Mouse (Mus musculus) limb, embryonic 12.5 days (tissue): Measurements from ENCODE around the gene Fbxl5. TPM values are rescaled to one million over a fixed set of nuclear protein-coding genes. Genes with fewer than 3 reads are reported as not detected.

Source experiments
- ATAC-seq: fragments of 200-750 bp; cut with Nextera tagmentation; 2 replicates; pipeline ENCODE4 v1.8.0; 2017; ENCODE audit warnings: low read depth, moderate TSS enrichment; ENCODE audit not compliant: insufficient number of reproducible peaks, insufficient read depth, low FRiP score, low TSS enrichment
- H3K27ac ChIP-seq: fragments of 300-500 bp; sonication (generic); 2 replicates; pipeline ENCODE4 v1.5.1; 2016; ENCODE audit warnings: mild to moderate bottlenecking, moderate library complexity
- H3K27me3 ChIP-seq: fragments of 300-500 bp; sonication (generic); 2 replicates; pipeline ENCODE4 v1.6.1; 2016; ENCODE audit warnings: mild to moderate bottlenecking, moderate library complexity
- H3K36me3 ChIP-seq: fragments of 300-500 bp; sonication (generic); 2 replicates; pipeline ENCODE4 v1.6.1; 2016; ENCODE audit warnings: mild to moderate bottlenecking, moderate library complexity
- H3K4me1 ChIP-seq: fragments of 300-500 bp; sonication (generic); replicated peaks from 2 replicates; pipeline ENCODE4 v1.6.1; 2016
- H3K4me2 ChIP-seq: fragments of 300-500 bp; sonication (generic); 2 replicates; pipeline ENCODE4 v1.6.1; 2016; ENCODE audit warnings: mild to moderate bottlenecking, moderate library complexity
- H3K4me3 ChIP-seq: fragments of 300-500 bp; sonication (generic); replicated peaks from 2 replicates; pipeline ENCODE4 v1.5.1; 2016; ENCODE audit warnings: mild to moderate bottlenecking
- H3K9ac ChIP-seq: fragments of 300-500 bp; sonication (generic); replicated peaks from 2 replicates; pipeline ENCODE4 v1.6.1; 2016; ENCODE audit warnings: mild to moderate bottlenecking, moderate library complexity
- H3K9me3 ChIP-seq: fragments of 300-500 bp; sonication (generic); 2 replicates; pipeline ENCODE4 v1.6.1; 2016; ENCODE audit warnings: mild to moderate bottlenecking, moderate library complexity
- WGBS: fragments of 180-500 bp; shearing (Covaris S2); methylation state at CpG from one replicate; pipeline ENCODE4 v1.1.7; 2016; 5-methylcytosine and 5-hydroxymethylcytosine counted together
- polyA plus RNA-seq: library from polyadenylated mRNA; unstranded; fragments of >200 nt; fragmentation: Nextera tagmentation; extraction: Ambion mirVana; gene quantifications from 2 replicates; pipeline ENCODE4 v1.2.1, GENCODE M21; 2016

The Fbxl5 gene
- polyA plus RNA-seq, 1 experiment from 2014 or later: 58.4 TPM

DNA sequence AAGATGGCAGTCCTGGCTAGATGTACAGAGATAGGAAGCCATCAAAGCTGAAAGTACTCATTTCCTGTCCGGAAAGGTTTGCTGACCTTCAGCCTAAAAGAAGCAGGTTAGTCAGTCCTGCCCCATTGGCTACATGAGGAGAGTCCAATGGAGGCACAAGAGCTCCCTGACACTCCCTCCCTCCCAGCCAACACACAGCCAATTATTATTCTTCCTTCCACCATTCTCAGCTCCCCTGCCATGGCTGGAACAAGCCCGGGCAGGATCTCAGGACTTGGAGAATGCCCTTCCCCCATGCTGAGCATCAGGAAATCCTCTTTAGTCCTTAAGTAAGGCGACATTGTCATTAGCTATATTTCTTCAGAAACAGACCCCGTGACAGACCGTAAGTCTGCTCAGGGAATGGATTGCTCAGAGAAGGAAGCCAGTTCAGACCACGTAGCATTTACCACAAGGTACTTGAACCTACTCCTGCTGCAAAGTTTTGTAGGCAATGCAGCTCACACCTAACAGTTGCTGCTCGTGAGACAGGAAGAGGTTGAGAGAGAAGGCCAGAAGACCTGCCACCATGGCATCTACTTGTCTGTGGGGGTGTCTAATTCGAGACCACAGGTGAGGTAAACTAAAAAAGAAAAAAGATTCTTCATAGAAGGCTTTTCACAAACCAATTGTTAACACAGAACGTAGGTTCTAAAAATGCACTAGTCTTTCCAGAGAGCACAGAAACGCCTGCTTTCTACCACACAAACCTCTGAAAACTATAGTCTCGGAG, 31.8 kb upstream of the Fbxl5 start:
- no peaks in the 10 kb centered on the region for H3K27me3 ChIP-seq
- H3K4me3 ChIP-seq: no peak overlapping the region
- H3K36me3 ChIP-seq: no peaks in the 10 kb centered on the region
- H3K4me2 ChIP-seq: no peak overlapping the region
- H3K27ac ChIP-seq: no peak overlapping the region
- no peak for ATAC-seq
- H3K9ac ChIP-seq: no peak overlapping the region
- whole genome bisulfite sequencing: 75% methylated on average over 11 of the region's 11 CpGs
- H3K9me3 ChIP-seq: no peaks in the 10 kb centered on the region
- no peaks in the 10 kb centered on the region for H3K4me1 ChIP-seq

DNA sequence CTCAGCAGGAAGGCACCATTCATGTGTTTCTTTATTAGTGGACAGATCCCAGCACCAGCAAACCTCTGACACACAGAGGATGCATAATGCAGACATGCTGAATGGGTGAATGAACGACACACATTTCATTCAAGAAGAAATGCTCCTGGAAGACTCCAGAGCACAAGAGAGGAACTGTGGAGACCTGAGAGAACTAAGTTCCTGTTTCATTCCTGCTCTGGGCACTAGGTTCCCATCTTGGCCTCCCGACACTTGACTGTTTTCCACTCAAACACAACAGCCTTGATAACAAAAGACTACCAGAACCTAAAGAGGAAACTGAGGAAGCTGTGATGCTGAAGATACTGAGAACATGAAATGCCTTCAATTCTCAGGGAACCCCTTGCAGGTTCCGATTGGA, 26.8 kb upstream of the Fbxl5 start:
- no peak for ATAC-seq
- Histone ChIP-seq H3K36me3 (no peaks in the 10 kb centered on the region), H3K9ac (no peak overlapping the region), H3K4me1 (peaks cover 4% of the 10 kb centered on the region; the same call in 1 of the 2 replicates), H3K27me3 (no peaks in the 10 kb centered on the region), H3K4me3 (no peak overlapping the region), H3K9me3 (peaks cover 6% of the 10 kb centered on the region), H3K4me2 (no peak overlapping the region), H3K27ac (no peak overlapping the region)
- 81% methylated on average over 3 of the region's 3 CpGs for WGBS

DNA sequence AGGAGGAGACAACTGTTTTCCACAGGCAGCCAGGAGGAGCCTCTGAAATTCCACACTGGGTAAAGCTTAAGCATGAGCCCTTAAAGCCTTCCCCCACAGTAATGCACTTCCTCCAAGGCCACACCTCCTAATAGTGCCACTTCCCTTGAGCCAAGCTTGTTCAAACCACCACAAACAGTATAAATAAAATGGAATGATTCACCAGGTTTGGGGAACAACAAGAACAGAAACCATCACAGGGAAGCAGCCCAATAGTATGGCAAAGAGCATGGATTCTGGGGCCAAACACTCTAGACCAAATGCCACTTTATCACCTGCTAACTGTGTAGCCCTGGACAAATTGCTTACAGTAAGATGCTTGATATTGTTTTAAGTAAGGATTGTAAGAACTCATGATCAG, 26.1 kb upstream of the Fbxl5 start:
- no peak for ATAC-seq
- peaks cover 4% of the 10 kb centered on the region; the same call in 1 of the 2 replicates for H3K4me1 ChIP-seq
- H3K36me3 ChIP-seq: no peaks in the 10 kb centered on the region
- peaks cover 6% of the 10 kb centered on the region for H3K9me3 ChIP-seq
- no peak overlapping the region for H3K9ac ChIP-seq
- H3K4me2 ChIP-seq: no peak overlapping the region
- H3K27ac ChIP-seq: no peak overlapping the region
- H3K4me3 ChIP-seq: no peak overlapping the region
- H3K27me3 ChIP-seq: no peaks in the 10 kb centered on the region

DNA sequence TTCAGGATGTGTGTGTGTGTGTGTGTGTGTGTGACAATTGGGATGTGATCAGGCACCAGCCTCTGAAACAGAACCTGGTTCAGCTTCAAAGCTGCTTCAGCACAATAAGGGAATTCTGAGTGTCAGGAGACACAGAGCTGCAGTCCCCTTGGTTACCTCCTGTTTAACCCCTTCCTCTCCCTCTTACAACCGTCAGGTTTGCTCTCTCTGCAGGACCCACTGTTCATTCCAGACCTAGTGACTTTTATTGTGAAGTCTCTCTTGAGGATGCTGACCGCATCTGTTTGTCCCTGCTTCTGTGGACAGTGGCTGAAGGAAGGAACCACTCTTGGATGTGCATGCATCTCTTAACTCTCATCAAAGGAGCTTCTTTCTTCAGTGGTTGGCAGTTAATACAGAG, 24.8 kb upstream of the Fbxl5 start:
- Histone ChIP-seq H3K36me3 (no peaks in the 10 kb centered on the region), H3K27me3 (no peaks in the 10 kb centered on the region), H3K9me3 (peaks cover 6% of the 10 kb centered on the region), H3K4me1 (peaks cover 4% of the 10 kb centered on the region; the same call in 1 of the 2 replicates), H3K9ac (no peak overlapping the region), H3K4me2 (no peak overlapping the region), H3K27ac (no peak overlapping the region), H3K4me3 (no peak overlapping the region)
- no peak for ATAC-seq
- 19% methylated on average over 2 of the region's 2 CpGs for WGBS

DNA sequence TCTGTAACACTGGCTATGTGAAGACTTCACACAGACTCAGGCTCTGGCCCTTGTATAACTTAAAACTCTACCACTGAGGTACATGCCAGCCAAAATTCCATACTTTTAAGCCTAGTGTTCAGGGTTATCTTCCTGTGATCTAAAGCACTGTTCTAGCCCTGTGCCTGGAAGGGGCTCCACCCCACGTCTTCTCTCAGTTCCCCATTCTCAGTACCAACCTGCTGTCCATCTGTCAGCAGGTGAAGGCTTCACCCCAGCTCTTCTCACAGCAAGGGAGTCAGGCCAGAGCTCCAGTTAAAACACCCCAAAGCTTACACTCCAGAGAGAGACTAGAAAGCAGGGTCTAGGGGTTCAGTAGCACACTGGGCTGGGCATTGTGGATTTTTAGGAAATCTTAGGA, 24.2 kb upstream of the Fbxl5 start:
- no peak for ATAC-seq
- Histone ChIP-seq H3K9ac (no peak overlapping the region), H3K27ac (no peak overlapping the region), H3K4me2 (no peak overlapping the region), H3K9me3 (peaks cover 6% of the 10 kb centered on the region), H3K36me3 (no peaks in the 10 kb centered on the region), H3K27me3 (no peaks in the 10 kb centered on the region), H3K4me3 (no peak overlapping the region), H3K4me1 (peaks cover 4% of the 10 kb centered on the region; the same call in 1 of the 2 replicates)
- 66% methylated on average over 1 of the region's 1 CpGs for WGBS

DNA sequence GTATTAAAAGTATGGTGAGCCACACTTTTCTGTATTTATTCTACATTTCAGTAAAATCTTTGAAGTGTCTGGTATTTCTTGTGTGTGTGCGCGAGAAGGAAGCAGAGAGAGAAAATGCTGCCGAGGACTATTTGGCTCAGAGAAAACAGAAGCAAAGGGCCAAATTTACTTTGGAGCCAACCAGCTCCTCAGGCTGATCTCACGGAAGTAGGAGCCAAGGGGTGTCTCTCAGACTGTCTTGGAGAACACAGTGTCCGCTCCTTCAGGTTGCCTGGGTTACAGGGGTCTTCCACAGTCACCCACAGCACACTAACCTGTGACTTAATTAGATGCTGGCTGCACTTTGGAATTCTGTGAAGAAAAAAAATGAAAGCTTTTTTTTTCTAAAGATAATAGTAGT, 23.6 kb upstream of the Fbxl5 start:
- Histone ChIP-seq H3K9ac (no peak overlapping the region), H3K27me3 (no peaks in the 10 kb centered on the region), H3K4me2 (no peak overlapping the region), H3K4me1 (peaks cover 4% of the 10 kb centered on the region; the same call in 1 of the 2 replicates), H3K36me3 (no peaks in the 10 kb centered on the region), H3K9me3 (peaks cover 6% of the 10 kb centered on the region), H3K27ac (no peak overlapping the region), H3K4me3 (no peak overlapping the region)
- 87% methylated on average over 5 of the region's 5 CpGs for WGBS
- ATAC-seq: no peak

DNA sequence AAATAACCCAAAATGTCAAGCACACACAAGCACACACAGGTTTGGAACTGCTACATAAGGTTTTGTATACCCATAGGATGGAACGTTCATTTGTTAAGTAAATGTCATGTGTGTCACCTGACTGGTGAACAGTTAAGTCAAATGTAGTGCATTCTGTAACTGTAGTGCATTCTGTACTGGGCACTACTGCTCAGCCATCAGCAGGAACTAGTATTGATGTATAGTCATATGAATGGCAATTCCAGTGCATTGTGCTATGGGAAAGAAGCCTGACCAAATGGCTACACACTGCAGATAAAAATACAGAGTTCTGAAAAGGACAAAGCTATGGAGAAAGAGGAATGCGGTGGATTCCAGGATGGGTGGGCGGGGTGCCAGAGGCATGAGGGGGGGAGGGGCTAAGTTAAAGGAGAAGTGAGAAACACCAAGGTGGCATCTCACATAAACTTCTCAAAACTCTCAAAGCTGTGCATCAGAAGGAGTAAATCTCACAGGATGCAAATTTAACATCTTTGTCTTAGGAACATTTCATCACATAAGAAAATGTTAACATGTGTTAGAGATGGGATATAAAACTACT, 21.2 kb upstream of the Fbxl5 start:
- Histone ChIP-seq H3K27me3 (no peaks in the 10 kb centered on the region), H3K27ac (no peak overlapping the region), H3K4me3 (no peak overlapping the region), H3K4me1 (peaks cover 4% of the 10 kb centered on the region; the same call in 1 of the 2 replicates), H3K9ac (no peak overlapping the region), H3K4me2 (no peak overlapping the region), H3K36me3 (no peaks in the 10 kb centered on the region), H3K9me3 (peaks cover 6% of the 10 kb centered on the region)
- ATAC-seq: no peak
- 73% methylated on average over 3 of the region's 3 CpGs for WGBS

DNA sequence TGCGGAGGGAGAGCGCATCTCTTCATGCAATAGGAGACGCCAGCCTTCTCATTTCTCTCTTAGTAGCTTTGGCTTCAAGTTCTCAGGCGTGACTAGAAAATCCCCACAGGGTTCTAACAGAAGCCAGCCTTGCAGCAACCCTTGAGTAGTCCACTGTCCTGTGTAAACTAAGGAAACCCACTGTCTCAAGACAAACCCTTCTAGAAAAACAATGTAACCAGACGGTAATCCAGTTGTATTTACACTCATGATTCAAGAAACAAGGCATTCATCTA, 20.5 kb upstream of the Fbxl5 start:
- H3K9ac ChIP-seq: no peak overlapping the region
- H3K4me2 ChIP-seq: no peak overlapping the region
- no peak for ATAC-seq
- H3K4me1 ChIP-seq: peaks cover 4% of the 10 kb centered on the region; the same call in 1 of the 2 replicates
- H3K36me3 ChIP-seq: no peaks in the 10 kb centered on the region
- peaks cover 6% of the 10 kb centered on the region for H3K9me3 ChIP-seq
- no peak overlapping the region for H3K4me3 ChIP-seq
- WGBS: 79% methylated on average over 5 of the region's 5 CpGs
- no peak overlapping the region for H3K27ac ChIP-seq
- no peaks in the 10 kb centered on the region for H3K27me3 ChIP-seq

DNA sequence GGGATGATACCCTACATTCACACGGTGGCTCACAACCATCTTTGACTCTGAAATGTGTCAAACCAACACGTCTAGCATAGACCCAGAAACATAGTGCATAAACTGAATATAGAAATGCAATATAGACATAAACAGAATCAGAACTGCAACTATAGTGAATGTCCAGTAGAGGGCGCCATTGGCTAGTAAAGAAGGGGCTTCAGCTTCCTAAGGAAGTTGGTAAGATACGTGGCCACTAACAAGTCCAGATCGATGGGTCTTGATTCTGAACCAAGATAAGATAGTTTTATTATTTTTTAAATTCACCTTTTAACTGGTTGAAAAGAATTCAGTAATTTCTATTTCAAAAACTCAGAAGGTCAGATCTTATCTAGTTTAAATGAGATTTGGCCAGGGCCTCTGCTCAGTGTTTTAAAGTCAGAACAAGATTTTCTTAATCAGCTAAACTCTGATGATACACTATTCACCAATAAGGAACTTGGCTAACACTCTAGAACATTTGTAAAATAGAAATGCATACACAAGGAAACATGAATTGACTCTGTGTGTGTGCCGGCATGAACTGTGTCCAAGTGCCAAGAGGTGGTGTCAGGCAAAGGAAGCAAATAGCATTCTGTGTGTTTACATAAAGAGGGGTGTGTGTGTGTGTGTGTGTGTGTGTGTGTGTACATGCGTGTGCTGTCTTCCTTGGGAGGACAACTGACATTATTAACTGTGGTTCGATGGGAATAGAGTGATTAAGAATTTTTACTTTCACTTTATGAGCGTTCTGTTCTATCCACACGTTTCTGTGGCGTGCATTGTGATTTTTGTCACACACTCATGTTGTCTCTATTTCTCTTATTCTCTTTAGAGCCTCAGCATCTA, 19.9 kb upstream of the Fbxl5 start:
- Histone ChIP-seq H3K9ac (no peak overlapping the region), H3K9me3 (peaks cover 6% of the 10 kb centered on the region), H3K4me2 (no peak overlapping the region), H3K27me3 (no peaks in the 10 kb centered on the region), H3K36me3 (no peaks in the 10 kb centered on the region), H3K4me3 (no peak overlapping the region), H3K27ac (no peak overlapping the region), H3K4me1 (peaks cover 4% of the 10 kb centered on the region; the same call in 1 of the 2 replicates)
- 50% methylated on average over 11 of the region's 11 CpGs for WGBS
- ATAC-seq: no peak

DNA sequence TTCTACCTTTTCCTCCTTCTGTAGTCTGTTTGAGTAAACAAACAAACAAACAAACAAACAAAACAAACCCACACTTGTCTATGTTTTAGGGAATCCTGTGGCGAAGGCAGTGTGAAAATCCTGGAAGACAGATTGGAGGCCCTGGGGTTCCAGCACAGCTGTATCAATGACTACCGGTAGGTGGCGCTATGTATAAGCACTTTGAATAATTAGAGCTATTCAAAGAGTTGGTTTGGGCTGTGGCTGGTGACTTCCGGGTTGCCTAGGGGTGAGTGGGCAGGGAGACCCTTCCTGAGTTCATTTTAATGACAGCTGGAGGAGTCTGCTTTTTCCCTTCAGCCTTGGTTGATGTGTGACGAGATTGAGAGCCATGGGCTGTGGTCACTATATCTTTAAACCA, 15.9 kb upstream of the Fbxl5 start:
- no peaks in the 10 kb centered on the region for H3K9me3 ChIP-seq
- no peak overlapping the region for H3K4me3 ChIP-seq
- no peak overlapping the region for H3K27ac ChIP-seq
- 53% methylated on average over 5 of the region's 5 CpGs for WGBS
- H3K27me3 ChIP-seq: no peaks in the 10 kb centered on the region
- H3K4me2 ChIP-seq: no peak overlapping the region
- H3K4me1 ChIP-seq: no peaks in the 10 kb centered on the region
- no peaks in the 10 kb centered on the region for H3K36me3 ChIP-seq
- no peak overlapping the region for H3K9ac ChIP-seq
- ATAC-seq: no peak

DNA sequence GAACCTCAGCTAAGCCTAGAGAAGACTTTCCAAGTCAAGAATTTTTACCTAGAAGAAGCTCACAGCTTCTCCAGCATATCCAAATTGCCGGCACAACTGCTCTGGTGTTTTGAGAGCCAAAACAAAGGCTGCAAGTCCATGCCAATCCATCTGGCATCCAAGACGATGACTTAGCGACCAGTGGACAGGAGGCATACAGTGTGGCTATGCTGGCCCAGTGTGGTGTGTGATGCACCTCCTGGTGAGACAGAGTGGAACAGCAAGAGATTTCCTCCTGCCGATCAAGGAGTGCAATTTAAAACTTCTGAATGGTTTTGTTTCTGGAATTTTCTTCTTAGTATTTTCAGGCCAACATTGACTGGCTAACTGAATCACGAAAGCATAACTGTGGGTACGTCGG, 15.2 kb upstream of the Fbxl5 start:
- no peak overlapping the region for H3K4me3 ChIP-seq
- 94% methylated on average over 7 of the region's 7 CpGs for WGBS
- H3K27me3 ChIP-seq: no peaks in the 10 kb centered on the region
- H3K27ac ChIP-seq: no peak overlapping the region
- H3K9ac ChIP-seq: no peak overlapping the region
- no peak for ATAC-seq
- no peak overlapping the region for H3K4me2 ChIP-seq
- no peaks in the 10 kb centered on the region for H3K4me1 ChIP-seq
- H3K9me3 ChIP-seq: no peaks in the 10 kb centered on the region
- no peaks in the 10 kb centered on the region for H3K36me3 ChIP-seq
